Mouse (Mus musculus): ENCODE measurements around the gene BC107364. TPM values are rescaled to one million over a fixed set of nuclear protein-coding genes. Genes with fewer than 3 reads are reported as not detected.
A peak's percentile ranks its signal among the peaks of the same experiment; 100 is the strongest.
"Not testable (repeated sequence)": the region's sequence is repeated elsewhere in the genome, so short reads cannot be mapped to it uniquely, and the experiment has no call there.

Gene BC107364
- polyA plus RNA-seq, 1 experiment, result 4.6 TPM

DNA sequence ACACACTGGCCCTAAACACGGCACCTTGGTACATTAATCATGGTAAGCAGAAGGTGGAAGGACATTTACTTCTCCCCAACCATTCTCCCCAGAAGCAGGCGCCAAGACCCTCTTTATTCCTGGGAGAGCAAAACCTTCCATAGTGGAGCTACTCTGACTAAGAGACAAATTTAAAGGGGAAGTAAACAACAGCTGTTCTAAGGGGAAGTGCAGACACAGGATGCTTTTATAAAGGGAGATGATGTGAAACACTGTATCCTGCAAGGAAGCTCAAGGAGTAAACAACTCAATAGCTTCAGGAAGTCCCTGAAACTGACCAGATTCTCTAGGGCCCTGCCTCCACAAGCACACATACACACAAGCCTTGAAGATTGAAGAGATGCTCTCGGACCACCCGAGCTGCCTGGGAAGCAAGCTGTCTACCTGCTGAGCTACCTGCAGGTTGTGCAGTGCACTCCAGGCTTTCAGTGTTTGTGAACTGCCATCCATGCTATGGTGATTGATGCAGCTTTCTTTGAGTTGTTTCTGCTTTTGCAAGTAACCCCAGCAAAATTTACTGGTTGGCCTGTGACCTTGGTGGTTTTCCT lies 28.7 kb upstream of the BC107364 start:
- TF ChIP-seq CTCF (IDR thresholded peaks at IDR 0.05; ENCODE audit: low read depth, low read length), result no peak
- no peak for TF ChIP-seq POLR2A (IDR thresholded peaks at IDR 0.05; ENCODE audit: insufficient read depth, low read length)
- no peak for TF ChIP-seq EP300 (IDR thresholded peaks at IDR 0.05; ENCODE audit: insufficient read depth, low read depth, low read length)
- no peak overlapping the region for H3K9ac ChIP-seq (ENCODE audit: low read depth, poor library complexity, severe bottlenecking)
- no peaks in the 10 kb centered on the region for H3K9me3 ChIP-seq (replicated peaks; ENCODE audit: control insufficient read depth, insufficient read depth, low read length, poor library complexity, severe bottlenecking)
- no peaks in the 10 kb centered on the region for H3K36me3 ChIP-seq (ENCODE audit: control insufficient read depth, insufficient read depth, low read length, poor library complexity, severe bottlenecking)
- H3K4me3 ChIP-seq (ENCODE audit: low read depth, low read length), result no peak overlapping the region
- H3K27ac ChIP-seq (ENCODE audit: insufficient read depth, low read length), result no peak overlapping the region
- H3K4me1 ChIP-seq (ENCODE audit: control insufficient read depth, insufficient read depth, low read length), result peaks cover 1% of the 10 kb centered on the region
- no peaks in the 10 kb centered on the region for H3K27me3 ChIP-seq (ENCODE audit: control insufficient read depth, insufficient read depth, low read length, poor library complexity, severe bottlenecking)

DNA sequence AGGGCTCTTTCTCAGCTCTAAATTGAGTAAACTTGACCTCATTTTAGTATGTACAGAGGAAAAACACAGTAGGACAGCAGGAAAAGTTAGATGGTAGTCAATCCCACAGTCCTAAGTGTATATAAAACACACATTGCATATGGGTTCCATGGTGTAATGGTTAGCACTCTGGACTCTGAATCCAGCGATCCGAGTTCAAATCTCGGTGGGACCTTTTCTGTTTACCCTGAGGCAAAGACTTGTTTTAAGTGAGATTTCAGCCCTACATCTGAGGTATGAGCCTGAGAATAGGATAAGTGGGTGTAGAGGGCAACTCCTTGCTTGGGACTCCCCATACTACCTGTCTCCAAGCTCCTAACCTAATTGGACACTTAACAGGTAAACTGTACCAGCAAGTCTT lies 27.1 kb upstream of the BC107364 start:
- no peaks in the 10 kb centered on the region for H3K36me3 ChIP-seq (ENCODE audit: control insufficient read depth, insufficient read depth, low read length, poor library complexity, severe bottlenecking)
- no peaks in the 10 kb centered on the region for H3K27me3 ChIP-seq (ENCODE audit: control insufficient read depth, insufficient read depth, low read length, poor library complexity, severe bottlenecking)
- TF ChIP-seq EP300 (IDR thresholded peaks at IDR 0.05; ENCODE audit: insufficient read depth, low read depth, low read length) (no peak), CTCF (IDR thresholded peaks at IDR 0.05; ENCODE audit: low read depth, low read length) (no peak), POLR2A (IDR thresholded peaks at IDR 0.05; ENCODE audit: insufficient read depth, low read length) (no peak)
- H3K9ac ChIP-seq (ENCODE audit: low read depth, poor library complexity, severe bottlenecking), result no peak overlapping the region
- H3K9me3 ChIP-seq (replicated peaks; ENCODE audit: control insufficient read depth, insufficient read depth, low read length, poor library complexity, severe bottlenecking), result no peaks in the 10 kb centered on the region
- no peak overlapping the region for H3K27ac ChIP-seq (ENCODE audit: insufficient read depth, low read length)
- H3K4me1 ChIP-seq (ENCODE audit: control insufficient read depth, insufficient read depth, low read length), result no peaks in the 10 kb centered on the region
- no peak overlapping the region for H3K4me3 ChIP-seq (ENCODE audit: low read depth, low read length)

DNA sequence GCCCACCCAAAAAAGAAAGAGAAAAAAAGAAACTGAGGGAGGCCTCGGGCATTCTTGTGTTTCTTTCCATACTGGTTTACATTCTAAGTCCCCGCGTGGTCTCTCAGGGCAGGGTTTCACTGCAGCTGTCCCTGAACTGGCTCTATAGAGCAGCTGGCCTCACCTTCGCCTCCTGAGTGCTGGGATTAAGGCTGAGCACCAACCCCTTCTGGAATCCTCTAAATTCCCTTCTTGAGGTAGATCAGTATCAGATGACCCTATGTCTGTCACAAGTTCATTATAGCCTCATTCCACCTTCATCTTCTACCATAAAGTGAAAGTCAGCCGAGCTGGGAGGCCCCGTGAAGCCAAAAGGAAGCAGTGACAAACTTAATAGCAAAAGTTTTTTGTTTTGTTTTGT lies 25.5 kb upstream of the BC107364 start:
- Histone ChIP-seq H3K27me3 (ENCODE audit: control insufficient read depth, insufficient read depth, low read length, poor library complexity, severe bottlenecking) (no peaks in the 10 kb centered on the region), H3K9me3 (replicated peaks; ENCODE audit: control insufficient read depth, insufficient read depth, low read length, poor library complexity, severe bottlenecking) (no peaks in the 10 kb centered on the region), H3K4me1 (ENCODE audit: control insufficient read depth, insufficient read depth, low read length) (no peaks in the 10 kb centered on the region), H3K36me3 (ENCODE audit: control insufficient read depth, insufficient read depth, low read length, poor library complexity, severe bottlenecking) (no peaks in the 10 kb centered on the region), H3K27ac (ENCODE audit: insufficient read depth, low read length) (no peak overlapping the region), H3K9ac (ENCODE audit: low read depth, poor library complexity, severe bottlenecking) (no peak overlapping the region), H3K4me3 (ENCODE audit: low read depth, low read length) (no peak overlapping the region)
- TF ChIP-seq EP300 (IDR thresholded peaks at IDR 0.05; ENCODE audit: insufficient read depth, low read depth, low read length) (no peak), POLR2A (IDR thresholded peaks at IDR 0.05; ENCODE audit: insufficient read depth, low read length) (no peak), CTCF (IDR thresholded peaks at IDR 0.05; ENCODE audit: low read depth, low read length) (no peak)

DNA sequence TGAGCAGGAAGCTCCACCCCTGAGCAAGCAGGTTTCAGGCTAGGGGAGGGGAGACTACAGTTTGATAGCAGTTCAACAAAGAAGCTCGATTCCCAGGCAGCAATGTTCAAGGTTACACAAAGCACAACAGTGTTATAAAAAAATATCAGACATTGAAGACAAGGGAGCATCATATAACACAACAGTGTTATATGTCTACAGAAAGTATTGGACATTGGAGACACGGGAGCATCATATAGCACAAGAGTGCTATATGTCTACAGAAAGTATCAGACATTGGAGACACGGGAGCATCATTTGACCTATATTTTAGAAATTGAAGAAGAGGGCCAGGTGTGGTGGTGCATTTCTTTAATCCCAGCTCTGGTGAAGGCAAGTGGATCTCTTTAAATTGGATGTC lies 25.0 kb upstream of the BC107364 start:
- Histone ChIP-seq H3K36me3 (ENCODE audit: control insufficient read depth, insufficient read depth, low read length, poor library complexity, severe bottlenecking) (no peaks in the 10 kb centered on the region), H3K9ac (ENCODE audit: low read depth, poor library complexity, severe bottlenecking) (no peak overlapping the region), H3K4me1 (ENCODE audit: control insufficient read depth, insufficient read depth, low read length) (no peaks in the 10 kb centered on the region), H3K27ac (ENCODE audit: insufficient read depth, low read length) (no peak overlapping the region), H3K9me3 (replicated peaks; ENCODE audit: control insufficient read depth, insufficient read depth, low read length, poor library complexity, severe bottlenecking) (no peaks in the 10 kb centered on the region), H3K27me3 (ENCODE audit: control insufficient read depth, insufficient read depth, low read length, poor library complexity, severe bottlenecking) (no peaks in the 10 kb centered on the region), H3K4me3 (ENCODE audit: low read depth, low read length) (no peak overlapping the region)
- no peak for TF ChIP-seq EP300 (IDR thresholded peaks at IDR 0.05; ENCODE audit: insufficient read depth, low read depth, low read length)

DNA sequence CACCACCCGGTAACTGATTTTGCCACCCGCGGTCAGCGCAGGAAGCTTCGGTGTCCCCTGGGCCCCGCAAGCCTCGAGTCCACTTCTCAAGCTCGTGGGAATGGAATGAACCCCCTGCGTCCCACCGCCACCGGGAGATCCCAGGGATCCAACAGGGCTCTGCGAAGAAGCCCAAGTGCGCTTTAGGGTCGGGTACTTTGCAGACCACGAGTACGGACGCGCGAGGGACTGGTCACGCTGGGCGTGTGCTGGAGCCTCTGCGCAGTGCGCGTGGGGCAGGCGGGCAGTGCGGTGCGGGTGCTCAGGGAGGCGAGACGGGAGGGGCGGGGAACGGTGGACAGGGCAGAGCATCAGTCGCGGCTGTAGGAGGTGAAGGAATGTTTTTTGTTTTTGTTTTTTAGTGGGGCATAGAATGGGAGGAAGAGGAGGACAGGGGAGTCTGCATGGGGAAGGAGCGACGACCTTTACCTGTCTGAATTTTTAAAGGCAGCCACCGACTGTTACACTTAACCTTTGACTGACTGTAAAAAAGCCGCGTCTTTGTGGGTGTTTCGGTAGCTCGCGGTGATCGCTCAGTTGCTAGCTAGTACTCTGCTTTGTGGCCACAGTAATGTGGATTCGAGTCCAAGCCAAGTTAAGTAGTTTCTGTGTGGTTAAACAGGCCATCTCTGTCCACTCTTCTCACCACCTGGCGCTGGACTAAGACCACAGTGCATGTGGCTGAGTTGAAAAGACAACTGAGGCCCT lies 23.0 kb upstream of the BC107364 start:
- no peaks in the 10 kb centered on the region for H3K27me3 ChIP-seq (ENCODE audit: control insufficient read depth, insufficient read depth, low read length, poor library complexity, severe bottlenecking)

DNA sequence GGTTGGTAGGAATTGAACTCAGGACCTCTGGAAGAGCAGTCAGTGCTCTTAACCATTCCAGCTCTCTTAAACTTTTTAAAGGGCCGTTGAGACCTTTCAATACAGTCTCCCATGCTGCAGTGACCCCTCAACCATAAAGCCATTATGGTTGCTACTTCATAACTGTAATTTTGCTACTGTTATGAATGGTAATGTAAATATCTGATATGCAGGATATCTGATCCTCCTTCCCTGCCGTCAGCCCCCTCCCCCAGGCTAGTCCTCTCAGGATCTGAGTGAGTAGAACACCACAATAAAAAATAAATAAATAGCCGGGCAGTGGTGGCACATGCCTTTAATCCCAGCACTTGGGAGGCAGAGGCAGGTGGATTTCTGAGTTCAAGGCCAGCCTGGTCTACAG lies 21.4 kb upstream of the BC107364 start:
- not testable (repeated sequence) for H3K4me1 ChIP-seq (ENCODE audit: control insufficient read depth, insufficient read depth, low read length); H3K27ac ChIP-seq (ENCODE audit: insufficient read depth, low read length); H3K27me3 ChIP-seq (ENCODE audit: control insufficient read depth, insufficient read depth, low read length, poor library complexity, severe bottlenecking); H3K9me3 ChIP-seq (replicated peaks; ENCODE audit: control insufficient read depth, insufficient read depth, low read length, poor library complexity, severe bottlenecking); H3K36me3 ChIP-seq (ENCODE audit: control insufficient read depth, insufficient read depth, low read length, poor library complexity, severe bottlenecking); H3K4me3 ChIP-seq (ENCODE audit: low read depth, low read length); H3K9ac ChIP-seq (ENCODE audit: low read depth, poor library complexity, severe bottlenecking)

More for the DNA sequence above, 23.0 kb upstream of the BC107364 start:
- TF ChIP-seq POLR2A (IDR thresholded peaks at IDR 0.05; ENCODE audit: insufficient read depth, low read length), result no peak
- no peak for TF ChIP-seq EP300 (IDR thresholded peaks at IDR 0.05; ENCODE audit: insufficient read depth, low read depth, low read length)
- no peak for TF ChIP-seq CTCF (IDR thresholded peaks at IDR 0.05; ENCODE audit: low read depth, low read length)
- peak overlapping the region; percentile 37 for H3K4me3 ChIP-seq (ENCODE audit: low read depth, low read length)
- no peaks in the 10 kb centered on the region for H3K4me1 ChIP-seq (ENCODE audit: control insufficient read depth, insufficient read depth, low read length)
- H3K36me3 ChIP-seq (ENCODE audit: control insufficient read depth, insufficient read depth, low read length, poor library complexity, severe bottlenecking), result no peaks in the 10 kb centered on the region
- H3K27ac ChIP-seq (ENCODE audit: insufficient read depth, low read length), result no peak overlapping the region
- H3K9ac ChIP-seq (ENCODE audit: low read depth, poor library complexity, severe bottlenecking), result peak overlapping the region; percentile 31
- H3K9me3 ChIP-seq (replicated peaks; ENCODE audit: control insufficient read depth, insufficient read depth, low read length, poor library complexity, severe bottlenecking), result no peaks in the 10 kb centered on the region
